Mouse (Mus musculus): ENCODE results near the gene Cpvl. TPM values are rescaled to one million over a fixed set of nuclear protein-coding genes. Genes with fewer than 3 reads are reported as not detected.
A peak's percentile ranks its signal among the peaks of the same experiment; 100 is the strongest.

Gene Cpvl
- polyA plus RNA-seq, 1 experiment from 2014 or later: not detected

- Histone ChIP-seq H3K27ac (no peak overlapping the region), H3K4me2 (no peak overlapping the region), H3K36me3 (ENCODE audit: poor library complexity, severe bottlenecking) (no peaks in the 10 kb centered on the region), H3K4me3 (no peak overlapping the region), H3K4me1 (peaks cover 13% of the 10 kb centered on the region), H3K9me3 (replicated peaks) (no peaks in the 10 kb centered on the region), H3K9ac (no peak overlapping the region), H3K27me3 (no peaks in the 10 kb centered on the region)
- ATAC-seq: no peak
- WGBS: 88% methylated on average over 8 of the region's 8 CpGs
Measured at GRCm38 (mm10) chr6:53901741-53902140, 76.7 kb downstream of the Cpvl start.

- Histone ChIP-seq H3K4me2 (no peak overlapping the region), H3K27ac (no peak overlapping the region), H3K4me3 (no peak overlapping the region), H3K27me3 (no peaks in the 10 kb centered on the region), H3K36me3 (ENCODE audit: poor library complexity, severe bottlenecking) (no peaks in the 10 kb centered on the region), H3K9me3 (replicated peaks) (no peaks in the 10 kb centered on the region), H3K9ac (no peak overlapping the region), H3K4me1 (peaks cover 8% of the 10 kb centered on the region)
- WGBS: 20% methylated on average over 7 of the region's 7 CpGs
- no peak for ATAC-seq
Measured at GRCm38 (mm10) chr6:53897872-53898464, 80.5 kb downstream of the Cpvl start.

GRCm38 (mm10) chr6:53897126-53897525, 81.3 kb downstream of the Cpvl start:
- Histone ChIP-seq H3K9me3 (replicated peaks) (no peaks in the 10 kb centered on the region), H3K9ac (no peak overlapping the region), H3K27me3 (no peaks in the 10 kb centered on the region), H3K36me3 (ENCODE audit: poor library complexity, severe bottlenecking) (no peaks in the 10 kb centered on the region), H3K27ac (no peak overlapping the region), H3K4me3 (no peak overlapping the region), H3K4me2 (no peak overlapping the region), H3K4me1 (peaks cover 8% of the 10 kb centered on the region)
- ATAC-seq: no peak
- WGBS: 95% methylated on average over 6 of the region's 6 CpGs

GRCm38 (mm10) chr6:53893731-53894130, 84.7 kb downstream of the Cpvl start:
- no peaks in the 10 kb centered on the region for H3K36me3 ChIP-seq (ENCODE audit: poor library complexity, severe bottlenecking)
- ATAC-seq: no peak
- 85% methylated on average over 3 of the region's 3 CpGs for WGBS
- H3K9ac ChIP-seq: no peak overlapping the region
- no peak overlapping the region for H3K4me2 ChIP-seq
- H3K4me3 ChIP-seq: no peak overlapping the region
- no peak overlapping the region for H3K27ac ChIP-seq
- no peaks in the 10 kb centered on the region for H3K27me3 ChIP-seq
- peaks cover 8% of the 10 kb centered on the region for H3K4me1 ChIP-seq
- H3K9me3 ChIP-seq (replicated peaks): no peaks in the 10 kb centered on the region

- Histone ChIP-seq H3K27me3 (no peaks in the 10 kb centered on the region), H3K9ac (no peak overlapping the region), H3K9me3 (replicated peaks) (no peaks in the 10 kb centered on the region), H3K36me3 (ENCODE audit: poor library complexity, severe bottlenecking) (no peaks in the 10 kb centered on the region), H3K4me1 (no peaks in the 10 kb centered on the region), H3K27ac (no peak overlapping the region), H3K4me2 (no peak overlapping the region), H3K4me3 (no peak overlapping the region)
- WGBS: 80% methylated on average over 3 of the region's 3 CpGs
- ATAC-seq: no peak
Measured at GRCm38 (mm10) chr6:53891109-53891508, 87.4 kb downstream of the Cpvl start.

GRCm38 (mm10) chr6:53884931-53885330, 93.5 kb downstream of the Cpvl start:
- 44% methylated on average over 4 of the region's 4 CpGs for whole genome bisulfite sequencing
- H3K9me3 ChIP-seq (replicated peaks): no peaks in the 10 kb centered on the region
- H3K36me3 ChIP-seq (ENCODE audit: poor library complexity, severe bottlenecking): no peaks in the 10 kb centered on the region
- H3K4me2 ChIP-seq: no peak overlapping the region
- no peak overlapping the region for H3K4me3 ChIP-seq
- no peak overlapping the region for H3K27ac ChIP-seq
- H3K27me3 ChIP-seq: no peaks in the 10 kb centered on the region
- peaks cover 28% of the 10 kb centered on the region for H3K4me1 ChIP-seq
- H3K9ac ChIP-seq: no peak overlapping the region
- no peak for ATAC-seq

- Histone ChIP-seq H3K9ac (no peak overlapping the region), H3K27me3 (no peaks in the 10 kb centered on the region), H3K4me3 (no peak overlapping the region), H3K4me2 (no peak overlapping the region), H3K4me1 (peaks cover 28% of the 10 kb centered on the region), H3K9me3 (replicated peaks) (no peaks in the 10 kb centered on the region), H3K36me3 (ENCODE audit: poor library complexity, severe bottlenecking) (no peaks in the 10 kb centered on the region), H3K27ac (no peak overlapping the region)
- no peak for ATAC-seq
- WGBS: 88% methylated on average over 8 of the region's 8 CpGs
Measured at GRCm38 (mm10) chr6:53884496-53884895, 94.0 kb downstream of the Cpvl start.

GRCm38 (mm10) chr6:53883405-53883804, 95.1 kb downstream of the Cpvl start:
- no peak for ATAC-seq
- H3K9ac ChIP-seq: no peak overlapping the region
- H3K4me3 ChIP-seq: no peak overlapping the region
- peaks cover 28% of the 10 kb centered on the region for H3K4me1 ChIP-seq
- no peaks in the 10 kb centered on the region for H3K36me3 ChIP-seq (ENCODE audit: poor library complexity, severe bottlenecking)
- no peak overlapping the region for H3K27ac ChIP-seq
- no peaks in the 10 kb centered on the region for H3K9me3 ChIP-seq (replicated peaks)
- no peak overlapping the region for H3K4me2 ChIP-seq
- H3K27me3 ChIP-seq: no peaks in the 10 kb centered on the region
- 91% methylated on average over 7 of the region's 7 CpGs for WGBS

GRCm38 (mm10) chr6:53881623-53882022, 96.8 kb downstream of the Cpvl start:
- Histone ChIP-seq H3K9me3 (replicated peaks) (no peaks in the 10 kb centered on the region; the same call in 1 of the 2 replicates), H3K4me2 (peak overlapping the region; percentile 60), H3K36me3 (ENCODE audit: poor library complexity, severe bottlenecking) (no peaks in the 10 kb centered on the region), H3K9ac (no peak overlapping the region), H3K27ac (no peak overlapping the region), H3K4me3 (peak overlapping the region; percentile 33), H3K27me3 (no peaks in the 10 kb centered on the region), H3K4me1 (peaks cover 28% of the 10 kb centered on the region)
- ATAC-seq: no peak
- 8% methylated on average over 9 of the region's 10 CpGs for WGBS

GRCm38 (mm10) chr6:53881235-53881606, 97.2 kb downstream of the Cpvl start:
- Histone ChIP-seq H3K36me3 (ENCODE audit: poor library complexity, severe bottlenecking) (no peaks in the 10 kb centered on the region), H3K4me1 (peaks cover 28% of the 10 kb centered on the region), H3K27ac (peak overlapping the region; percentile 57; the same call in 1 of the 2 replicates), H3K9ac (peak overlapping the region; percentile 51; the same call in 1 of the 2 replicates), H3K4me2 (peak overlapping the region; percentile 60), H3K27me3 (no peaks in the 10 kb centered on the region), H3K9me3 (replicated peaks) (no peaks in the 10 kb centered on the region; the same call in 1 of the 2 replicates), H3K4me3 (peak overlapping the region; percentile 33)
- WGBS: 10% methylated on average over 5 of the region's 5 CpGs
- no peak for ATAC-seq

- peak overlapping the region; percentile 60 for H3K4me2 ChIP-seq
- ATAC-seq: peak; percentile 71
- H3K4me3 ChIP-seq: peak overlapping the region; percentile 33
- H3K27ac ChIP-seq: peak overlapping the region; percentile 57; the same call in 1 of the 2 replicates
- no peaks in the 10 kb centered on the region; the same call in 1 of the 2 replicates for H3K9me3 ChIP-seq (replicated peaks)
- H3K36me3 ChIP-seq (ENCODE audit: poor library complexity, severe bottlenecking): no peaks in the 10 kb centered on the region
- H3K4me1 ChIP-seq: peaks cover 28% of the 10 kb centered on the region
- peak overlapping the region; percentile 51; the same call in 1 of the 2 replicates for H3K9ac ChIP-seq
- no peaks in the 10 kb centered on the region for H3K27me3 ChIP-seq
- WGBS: 2% methylated on average over 14 of the region's 14 CpGs
Measured at GRCm38 (mm10) chr6:53880530-53881234, 97.8 kb downstream of the Cpvl start.

- WGBS: 92% methylated on average over 8 of the region's 8 CpGs
- H3K4me1 ChIP-seq: peaks cover 20% of the 10 kb centered on the region
- no peaks in the 10 kb centered on the region for H3K27me3 ChIP-seq
- no peaks in the 10 kb centered on the region for H3K36me3 ChIP-seq (ENCODE audit: poor library complexity, severe bottlenecking)
- no peaks in the 10 kb centered on the region; the same call in 1 of the 2 replicates for H3K9me3 ChIP-seq (replicated peaks)
- no peak overlapping the region for H3K9ac ChIP-seq
- no peak overlapping the region for H3K4me2 ChIP-seq
- no peak overlapping the region for H3K4me3 ChIP-seq
- no peak overlapping the region for H3K27ac ChIP-seq
- ATAC-seq: no peak
Measured at GRCm38 (mm10) chr6:53879567-53879966, 98.9 kb downstream of the Cpvl start.
